Mouse (Mus musculus): Measurements from ENCODE around the gene Casp9. TPM values are rescaled to one million over a fixed set of nuclear protein-coding genes. Genes with fewer than 3 reads are reported as not detected.

Casp9 gene
- polyA plus RNA-seq (2012; rRNA removed) = 31.5 and 38.1 TPM in 2 replicates

GRCm38 (mm10) chr4:141793282-141794151 is at the start of gene Casp9:
Gene Casp9, plus strand, starts transcription at chr4:141793612.

DNA sequence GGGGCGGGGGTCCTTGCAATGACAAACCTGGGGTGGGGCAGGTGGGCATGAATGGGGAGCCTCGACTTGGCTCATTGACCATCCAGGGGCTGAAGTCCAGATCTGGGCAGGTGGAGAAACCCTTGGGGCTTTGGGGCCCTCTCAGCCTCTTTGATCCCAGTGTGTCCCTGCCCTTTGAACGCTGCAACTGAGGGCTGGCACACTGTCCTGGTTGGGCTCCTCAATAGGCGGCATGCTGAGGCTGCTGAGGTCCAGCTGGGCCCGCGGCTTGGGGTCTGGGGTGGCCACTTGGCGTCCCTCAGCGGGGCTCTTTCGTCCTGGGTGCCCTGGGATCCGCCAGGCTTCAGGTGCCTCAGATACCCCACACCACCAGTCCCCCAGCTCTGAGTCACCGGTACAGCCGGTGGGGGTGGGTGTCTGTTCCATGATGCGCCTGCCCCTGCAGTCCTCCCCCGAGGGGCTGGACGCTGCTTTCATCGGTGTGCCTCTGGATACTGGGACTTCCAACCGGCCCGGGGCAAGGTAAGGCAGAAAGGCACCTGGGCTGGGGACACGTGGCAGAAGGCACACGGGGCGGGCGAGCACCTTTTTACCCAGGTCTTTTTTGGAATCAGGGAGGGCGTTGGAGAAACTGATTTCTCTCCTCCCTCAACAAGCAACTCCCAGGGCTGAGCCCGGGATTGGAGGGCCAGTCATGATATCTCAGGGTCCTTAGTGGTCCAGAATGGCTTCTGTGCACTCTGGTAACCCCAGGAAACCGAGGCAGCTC is 46.6 kb upstream of the Casp9 start, which contains the start of gene Agmat:
TSS of gene Agmat (plus strand) at position 95 of the 769 bp plus-strand sequence.

GRCm38 (mm10) chr4:141790524-141790990 is 2.9 kb upstream of the Casp9 start, which contains the start of gene Dnajc16:
Gene Dnajc16, minus strand, starts transcription at chr4:141790931.

DNA sequence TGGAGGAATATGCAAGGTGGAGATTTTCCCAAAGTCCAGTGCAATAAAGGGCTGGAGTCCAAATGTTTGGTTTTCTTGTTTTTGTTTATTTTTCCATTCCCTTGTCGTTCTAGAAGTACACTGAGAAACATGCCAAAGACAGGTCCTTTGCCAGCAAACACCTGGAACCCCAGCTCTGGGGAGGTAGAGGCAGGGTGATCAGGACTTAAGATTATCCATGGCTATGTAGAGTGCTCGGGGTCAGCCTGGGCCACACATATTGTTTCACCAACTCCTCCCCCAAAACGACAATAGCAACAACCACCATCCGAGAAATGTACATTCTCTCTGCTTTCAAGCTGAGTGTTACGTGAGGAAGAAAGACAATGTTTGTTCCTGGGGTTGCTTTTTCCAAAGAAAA is 32.6 kb downstream of the Casp9 start, which contains the start of gene Cela2a:
TSS of gene Cela2a (minus strand) at position 101 of the 400 bp plus-strand sequence.

DNA sequence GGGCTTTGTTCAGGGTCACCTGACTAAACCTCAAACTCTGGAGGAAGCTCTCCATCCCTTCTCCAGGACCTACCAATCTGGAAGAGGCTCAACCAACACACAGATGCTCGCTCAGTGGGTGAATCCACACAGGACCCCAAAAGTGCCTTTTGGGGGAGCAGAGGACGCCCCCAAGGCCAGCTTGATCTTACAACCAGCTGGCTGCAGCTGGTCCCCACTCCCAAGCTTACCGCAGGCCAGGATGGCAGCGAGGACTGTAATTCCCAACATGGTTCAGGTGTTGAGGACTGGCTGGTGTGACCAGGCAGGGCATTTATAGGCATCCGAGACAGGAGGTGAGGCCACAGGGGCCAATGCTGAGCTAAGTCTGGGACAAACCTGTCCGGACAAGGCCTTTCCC is 52.6 kb downstream of the Casp9 start, which contains the start of gene Ctrc:
TSS of gene Ctrc (minus strand) at position 361 of the 400 bp plus-strand sequence.

Other genes starting within 250 kb of the Casp9 start
- gene Fblim1, start 187.5 kb upstream of the Casp9 start, polyA plus RNA-seq (2012; rRNA removed) = 38.7 and 43.2 TPM in 2 replicates
- gene Tmem82, start 175.0 kb upstream of the Casp9 start, polyA plus RNA-seq (2012; rRNA removed) = 2.5 and 2.9 TPM in 2 replicates
- gene Slc25a34, start 169.8 kb upstream of the Casp9 start, polyA plus RNA-seq (2012; rRNA removed) = 5.1 and 5.5 TPM in 2 replicates
- 69.2 and 81.9 TPM in 2 replicates for gene Plekhm2, start 128.7 kb upstream of the Casp9 start, polyA plus RNA-seq (2012; rRNA removed)
- 10.4 and 14.6 TPM in 2 replicates for gene Rsc1a1, start 108.0 kb upstream of the Casp9 start, polyA plus RNA-seq (2012; rRNA removed)
- 23.6 and 28.8 TPM in 2 replicates for gene Ddi2, start 70.2 kb upstream of the Casp9 start, polyA plus RNA-seq (2012; rRNA removed)
- gene Agmat, start 46.9 kb upstream of the Casp9 start, polyA plus RNA-seq (2012; rRNA removed) = 0.53 and 0.86 TPM in 2 replicates
- gene Dnajc16, start 2.7 kb upstream of the Casp9 start, polyA plus RNA-seq (2012; rRNA removed) = 14.0 and 14.9 TPM in 2 replicates
- 6.7 and 13.2 TPM in 2 replicates for gene Cela2a, start 32.5 kb downstream of the Casp9 start, polyA plus RNA-seq (2012; rRNA removed)
- 0.29 and 0.70 TPM in 2 replicates for gene Ctrc, start 52.7 kb downstream of the Casp9 start, polyA plus RNA-seq (2012; rRNA removed)
- gene Efhd2, start 81.3 kb downstream of the Casp9 start, polyA plus RNA-seq (2012; rRNA removed) = 83.2 and 92.9 TPM in 2 replicates
- 2.4 and 2.7 TPM in 2 replicates for gene Fhad1, start 221.5 kb downstream of the Casp9 start, polyA plus RNA-seq (2012; rRNA removed)